Mouse (Mus musculus): ENCODE results near the gene Efhd1.

GRCm38 (mm10) chr1:87275151-87275550 is 11.0 kb downstream of the Efhd1 start:
- no peak for TF ChIP-seq POLR2A (IDR thresholded peaks at IDR 0.05; ENCODE audit: borderline replicate concordance, extremely low read depth, low read depth, low read length)
- no peak for TF ChIP-seq CTCF (IDR thresholded peaks at IDR 0.05; ENCODE audit: insufficient read depth, low read length)

Measured in lung, adult 2 months (tissue).